Mouse (Mus musculus): ENCODE results near the gene Ahsa1. TPM values are rescaled to one million over a fixed set of nuclear protein-coding genes. Genes with fewer than 3 reads are reported as not detected.
A peak's percentile ranks its signal among the peaks of the same experiment; 100 is the strongest.

Ahsa1 gene
- polyA plus RNA-seq, 1 experiment from 2014 or later, result 266 TPM

GRCm38 (mm10) chr12:87284268-87284667 is 18.0 kb downstream of the Ahsa1 start:
- Histone ChIP-seq H3K9ac (replicated peaks; ENCODE audit: low read length) (no peak overlapping the region), H3K4me3 (ENCODE audit: low read depth, low read length) (no peak overlapping the region)
- 73% methylated on average over 4 of the region's 4 CpGs for WGBS

GRCm38 (mm10) chr12:87284726-87285125 is 18.4 kb downstream of the Ahsa1 start:
- Histone ChIP-seq H3K9me3 (replicated peaks; ENCODE audit: control insufficient read depth, low read length) (no peaks in the 10 kb centered on the region), H3K4me3 (ENCODE audit: low read depth, low read length) (no peak overlapping the region), H3K4me1 (ENCODE audit: control insufficient read depth, insufficient read depth, low read length) (no peaks in the 10 kb centered on the region), H3K4me2 (ENCODE audit: low read depth, low read length) (no peak overlapping the region), H3K27me3 (ENCODE audit: control insufficient read depth, insufficient read depth, low read length) (no peaks in the 10 kb centered on the region), H3K27ac (replicated peaks; ENCODE audit: low read depth, low read length) (no peak overlapping the region), H3K9ac (replicated peaks; ENCODE audit: low read length) (no peak overlapping the region), H3K36me3 (replicated peaks; ENCODE audit: control insufficient read depth, insufficient read depth, low read depth, low read length) (no peaks in the 10 kb centered on the region)
- ATAC-seq (replicated peaks; ENCODE audit: insufficient number of reproducible peaks, low FRiP score, low TSS enrichment, low read depth), result no peak
- WGBS, result 86% methylated on average over 5 of the region's 5 CpGs
- no peak for DNase-seq (ENCODE audit: low spot score)

More at GRCm38 (mm10) chr12:87284268-87284667, 18.0 kb downstream of the Ahsa1 start:
- no peaks in the 10 kb centered on the region for H3K9me3 ChIP-seq (replicated peaks; ENCODE audit: control insufficient read depth, low read length)
- H3K4me2 ChIP-seq (ENCODE audit: low read depth, low read length), result no peak overlapping the region
- H3K27ac ChIP-seq (replicated peaks; ENCODE audit: low read depth, low read length), result no peak overlapping the region
- H3K27me3 ChIP-seq (ENCODE audit: control insufficient read depth, insufficient read depth, low read length), result no peaks in the 10 kb centered on the region
- no peaks in the 10 kb centered on the region for H3K36me3 ChIP-seq (replicated peaks; ENCODE audit: control insufficient read depth, insufficient read depth, low read depth, low read length)
- no peaks in the 10 kb centered on the region for H3K4me1 ChIP-seq (ENCODE audit: control insufficient read depth, insufficient read depth, low read length)
- ATAC-seq (replicated peaks; ENCODE audit: insufficient number of reproducible peaks, low FRiP score, low TSS enrichment, low read depth) (no peak), DNase-seq (ENCODE audit: low spot score) (no peak)

GRCm38 (mm10) chr12:87289100-87289499 is 22.8 kb downstream of the Ahsa1 start:
- WGBS, result 93% methylated on average over 5 of the region's 5 CpGs

GRCm38 (mm10) chr12:87293934-87294333 is 27.7 kb downstream of the Ahsa1 start:
- no peaks in the 10 kb centered on the region for H3K36me3 ChIP-seq (replicated peaks; ENCODE audit: control insufficient read depth, insufficient read depth, low read depth, low read length)
- no peak overlapping the region for H3K27ac ChIP-seq (replicated peaks; ENCODE audit: low read depth, low read length)
- H3K4me3 ChIP-seq (ENCODE audit: low read depth, low read length), result no peak overlapping the region
- no peaks in the 10 kb centered on the region for H3K4me1 ChIP-seq (ENCODE audit: control insufficient read depth, insufficient read depth, low read length)
- 65% methylated on average over 6 of the region's 6 CpGs for WGBS
- no peak overlapping the region for H3K4me2 ChIP-seq (ENCODE audit: low read depth, low read length)
- DNase-seq (ENCODE audit: low spot score) (no peak), ATAC-seq (replicated peaks; ENCODE audit: insufficient number of reproducible peaks, low FRiP score, low TSS enrichment, low read depth) (no peak; the same call in 1 of the 2 replicates)
- H3K9me3 ChIP-seq (replicated peaks; ENCODE audit: control insufficient read depth, low read length), result no peaks in the 10 kb centered on the region
- no peak overlapping the region for H3K9ac ChIP-seq (replicated peaks; ENCODE audit: low read length)
- H3K27me3 ChIP-seq (ENCODE audit: control insufficient read depth, insufficient read depth, low read length), result no peaks in the 10 kb centered on the region

More at GRCm38 (mm10) chr12:87289100-87289499, 22.8 kb downstream of the Ahsa1 start:
- no peaks in the 10 kb centered on the region for H3K4me1 ChIP-seq (ENCODE audit: control insufficient read depth, insufficient read depth, low read length)
- ATAC-seq (replicated peaks; ENCODE audit: insufficient number of reproducible peaks, low FRiP score, low TSS enrichment, low read depth) (no peak), DNase-seq (ENCODE audit: low spot score) (no peak)
- no peaks in the 10 kb centered on the region for H3K9me3 ChIP-seq (replicated peaks; ENCODE audit: control insufficient read depth, low read length)
- no peak overlapping the region for H3K4me2 ChIP-seq (ENCODE audit: low read depth, low read length)
- no peak overlapping the region for H3K9ac ChIP-seq (replicated peaks; ENCODE audit: low read length)
- no peak overlapping the region for H3K27ac ChIP-seq (replicated peaks; ENCODE audit: low read depth, low read length)
- H3K4me3 ChIP-seq (ENCODE audit: low read depth, low read length), result no peak overlapping the region
- no peaks in the 10 kb centered on the region for H3K36me3 ChIP-seq (replicated peaks; ENCODE audit: control insufficient read depth, insufficient read depth, low read depth, low read length)
- no peaks in the 10 kb centered on the region for H3K27me3 ChIP-seq (ENCODE audit: control insufficient read depth, insufficient read depth, low read length)

GRCm38 (mm10) chr12:87299037-87299656 is 32.9 kb downstream of the Ahsa1 start:
- Histone ChIP-seq H3K4me2 (ENCODE audit: low read depth, low read length) (peak overlapping the region; percentile 84), H3K9me3 (replicated peaks; ENCODE audit: control insufficient read depth, low read length) (no peaks in the 10 kb centered on the region), H3K36me3 (replicated peaks; ENCODE audit: control insufficient read depth, insufficient read depth, low read depth, low read length) (no peaks in the 10 kb centered on the region), H3K4me3 (ENCODE audit: low read depth, low read length) (peak overlapping the region; percentile 60), H3K4me1 (ENCODE audit: control insufficient read depth, insufficient read depth, low read length) (no peaks in the 10 kb centered on the region), H3K27me3 (ENCODE audit: control insufficient read depth, insufficient read depth, low read length) (peaks cover 3% of the 10 kb centered on the region; the same call in 1 of the 2 replicates), H3K27ac (replicated peaks; ENCODE audit: low read depth, low read length) (no peak overlapping the region), H3K9ac (replicated peaks; ENCODE audit: low read length) (peak overlapping the region; percentile 74)
- WGBS, result 7% methylated on average over 29 of the region's 29 CpGs
- peak; percentile 71; the same call in 1 of the 2 replicates for ATAC-seq (replicated peaks; ENCODE audit: insufficient number of reproducible peaks, low FRiP score, low TSS enrichment, low read depth)
- DNase-seq (ENCODE audit: low spot score), result peak; percentile 18

- peak within 1 kb of the TSS; percentile 60 for H3K4me3 ChIP-seq (ENCODE audit: low read depth, low read length)
- peak within 1 kb of the TSS; percentile 84 for H3K4me2 ChIP-seq (ENCODE audit: low read depth, low read length)
- H3K9me3 ChIP-seq (replicated peaks; ENCODE audit: control insufficient read depth, low read length), result no peaks in the 10 kb centered on the region
- peaks cover 3% of the 10 kb centered on the region; the same call in 1 of the 2 replicates for H3K27me3 ChIP-seq (ENCODE audit: control insufficient read depth, insufficient read depth, low read length)
- H3K36me3 ChIP-seq (replicated peaks; ENCODE audit: control insufficient read depth, insufficient read depth, low read depth, low read length), result no peaks in the 10 kb centered on the region
- H3K27ac ChIP-seq (replicated peaks; ENCODE audit: low read depth, low read length), result no peak within 1 kb of the TSS
- no peaks in the 10 kb centered on the region for H3K4me1 ChIP-seq (ENCODE audit: control insufficient read depth, insufficient read depth, low read length)
- peak; percentile 17; the same call in 1 of the 2 replicates for ATAC-seq (replicated peaks; ENCODE audit: insufficient number of reproducible peaks, low FRiP score, low TSS enrichment, low read depth)
- H3K9ac ChIP-seq (replicated peaks; ENCODE audit: low read length), result peak within 1 kb of the TSS; percentile 74
- peak; percentile 63 for DNase-seq (ENCODE audit: low spot score)
- WGBS, result 1% methylated on average over 82 of the region's 86 CpGs
Observed at GRCm38 (mm10) chr12:87299657-87300440, 33.6 kb downstream of the Ahsa1 start, which contains the start of gene Ism2. Gene Ism2 (minus strand): TSS chr12:87299705.

GRCm38 (mm10) chr12:87300441-87300690 is 34.1 kb downstream of the Ahsa1 start:
- ATAC-seq (replicated peaks; ENCODE audit: insufficient number of reproducible peaks, low FRiP score, low TSS enrichment, low read depth), result 0 out of 2 replicates have a peak, but pooled peaks have one; percentile 36

GRCm38 (mm10) chr12:87301189-87301588 is 34.9 kb downstream of the Ahsa1 start:
- H3K4me2 ChIP-seq (ENCODE audit: low read depth, low read length), result no peak overlapping the region
- no peak overlapping the region for H3K27ac ChIP-seq (replicated peaks; ENCODE audit: low read depth, low read length)
- 46% methylated on average over 4 of the region's 4 CpGs for WGBS
- peaks cover 3% of the 10 kb centered on the region; the same call in 1 of the 2 replicates for H3K27me3 ChIP-seq (ENCODE audit: control insufficient read depth, insufficient read depth, low read length)
- ATAC-seq (replicated peaks; ENCODE audit: insufficient number of reproducible peaks, low FRiP score, low TSS enrichment, low read depth), result no peak
- no peaks in the 10 kb centered on the region for H3K36me3 ChIP-seq (replicated peaks; ENCODE audit: control insufficient read depth, insufficient read depth, low read depth, low read length)
- DNase-seq (ENCODE audit: low spot score), result no peak
- no peak overlapping the region for H3K9ac ChIP-seq (replicated peaks; ENCODE audit: low read length)
- H3K4me3 ChIP-seq (ENCODE audit: low read depth, low read length), result no peak overlapping the region
- no peaks in the 10 kb centered on the region for H3K4me1 ChIP-seq (ENCODE audit: control insufficient read depth, insufficient read depth, low read length)
- H3K9me3 ChIP-seq (replicated peaks; ENCODE audit: control insufficient read depth, low read length), result no peaks in the 10 kb centered on the region

More at GRCm38 (mm10) chr12:87300441-87300690, 34.1 kb downstream of the Ahsa1 start:
- no peak overlapping the region for H3K9ac ChIP-seq (replicated peaks; ENCODE audit: low read length)
- WGBS, result 2% methylated on average over 9 of the region's 9 CpGs
- H3K27me3 ChIP-seq (ENCODE audit: control insufficient read depth, insufficient read depth, low read length), result peaks cover 3% of the 10 kb centered on the region; the same call in 1 of the 2 replicates
- no peaks in the 10 kb centered on the region for H3K36me3 ChIP-seq (replicated peaks; ENCODE audit: control insufficient read depth, insufficient read depth, low read depth, low read length)
- peak overlapping the region; percentile 60 for H3K4me3 ChIP-seq (ENCODE audit: low read depth, low read length)
- no peaks in the 10 kb centered on the region for H3K4me1 ChIP-seq (ENCODE audit: control insufficient read depth, insufficient read depth, low read length)
- peak; percentile 21 for DNase-seq (ENCODE audit: low spot score)
- H3K9me3 ChIP-seq (replicated peaks; ENCODE audit: control insufficient read depth, low read length), result no peaks in the 10 kb centered on the region
- H3K4me2 ChIP-seq (ENCODE audit: low read depth, low read length), result peak overlapping the region; percentile 84
- no peak overlapping the region for H3K27ac ChIP-seq (replicated peaks; ENCODE audit: low read depth, low read length)
